Mouse (Mus musculus) right cerebral cortex, postnatal 10 days (tissue): ENCODE measurements around the gene Tas2r105.

Experiments
- DNase-seq, 2 experiments: peaks; one replicate each; pipeline ENCODE4 v3.0.0; 2021; ENCODE audit warnings: low spot score in 2 of 2

The Tas2r105 gene

DNA sequence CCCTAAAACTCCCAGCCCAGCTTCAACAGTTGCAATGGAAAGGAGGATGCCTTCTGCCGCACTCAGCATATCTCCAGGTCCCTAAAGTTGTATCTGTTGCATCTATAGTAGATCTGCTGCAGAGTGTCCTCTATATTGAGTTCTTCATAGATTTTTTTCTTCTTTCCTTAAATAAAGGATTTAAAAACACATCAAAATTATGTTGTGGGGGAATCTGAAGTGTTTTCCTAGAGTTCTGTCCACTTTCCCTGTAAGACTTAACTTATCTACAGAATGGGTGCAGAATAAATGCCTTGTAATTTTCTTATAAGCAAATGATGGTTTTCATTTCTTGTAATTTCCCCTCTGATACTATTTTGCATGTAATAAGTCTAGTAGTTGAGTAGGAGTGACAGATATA is at the start of gene Tas2r105:
TSS of gene Tas2r105 (minus strand) at position 101 of the 400 bp plus-strand sequence.
- no peak for DNase-seq

GRCm38 (mm10) chr6:131712803-131713202 is 25.5 kb upstream of the Tas2r105 start:
- DNase-seq: no peak

DNA sequence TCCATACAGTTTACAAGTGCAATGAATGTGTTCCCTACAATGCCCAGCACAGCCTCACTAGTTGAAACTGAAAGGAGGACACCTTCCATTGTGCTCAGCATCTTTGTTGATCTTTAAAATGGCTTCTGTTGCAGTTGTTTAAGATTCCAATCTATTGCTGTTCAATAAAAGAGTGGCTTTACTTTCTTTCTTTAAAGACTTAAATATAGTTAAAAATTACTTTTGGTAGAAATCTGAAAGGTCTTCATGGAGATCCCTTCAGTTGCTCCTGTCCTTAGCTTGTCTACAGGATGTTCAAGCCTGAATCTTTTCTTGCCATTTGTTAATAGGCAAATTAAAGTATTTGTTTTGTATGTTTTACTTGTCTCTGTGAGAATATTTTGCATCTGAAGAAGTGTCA is 2.7 kb upstream of the Tas2r105 start, which contains the start of gene Tas2r114:
TSS of gene Tas2r114 (minus strand) at position 101 of the 400 bp plus-strand sequence.
- no peak for DNase-seq

DNA sequence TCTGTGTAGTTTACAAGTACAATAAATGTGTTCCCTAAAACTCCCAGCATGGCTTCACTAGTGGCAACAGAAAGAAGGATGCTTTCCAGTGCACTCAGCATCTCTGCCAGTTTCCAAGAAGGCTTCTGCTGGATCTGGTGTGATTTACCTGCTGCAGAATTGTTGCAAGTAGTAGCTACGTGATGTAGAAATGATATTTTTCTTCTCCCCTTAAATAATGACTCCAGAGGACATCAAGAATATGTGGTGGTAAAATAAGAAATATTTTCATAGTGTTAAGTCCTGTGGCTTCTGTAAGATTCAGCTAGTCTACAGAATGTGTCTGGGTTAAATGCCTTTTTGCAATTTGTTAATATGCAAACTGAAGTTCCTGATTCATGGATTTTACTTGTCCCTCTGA is 1.7 kb downstream of the Tas2r105 start, which contains the start of gene Tas2r104:
TSS of gene Tas2r104 (minus strand) at position 101 of the 400 bp plus-strand sequence.
- DNase-seq: no peak

DNA sequence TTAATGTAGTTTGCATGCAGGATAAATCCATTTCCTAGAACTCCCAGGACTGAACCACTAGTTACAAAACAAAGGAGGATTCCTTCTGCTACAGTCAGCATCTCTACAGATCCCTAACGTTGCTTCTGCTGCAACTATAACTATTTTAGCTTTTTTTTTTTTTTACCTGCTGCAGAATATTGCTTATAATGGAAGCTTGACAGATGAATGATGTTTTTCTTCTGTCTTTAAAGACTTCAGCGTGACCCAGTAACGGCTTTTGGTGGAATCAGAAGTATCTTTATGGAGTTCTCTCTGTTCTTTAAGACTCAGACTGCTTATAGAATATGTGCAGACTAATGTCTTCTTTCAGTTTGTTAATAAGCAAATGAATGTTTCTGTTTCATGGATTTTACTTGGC is 8.5 kb downstream of the Tas2r105 start, which contains the start of gene Tas2r106:
TSS of gene Tas2r106 (minus strand) at position 101 of the 400 bp plus-strand sequence.
- DNase-seq: no peak

GRCm38 (mm10) chr6:131660049-131660448 is 27.2 kb downstream of the Tas2r105 start, which contains the start of gene Tas2r107:
TSS of gene Tas2r107 (minus strand) at chr6:131660149.
- no peak for DNase-seq
